Mouse (Mus musculus) hindbrain, embryonic 15.5 days (tissue): ENCODE results near the gene Tgfbr3. TPM values are rescaled to one million over a fixed set of nuclear protein-coding genes. Genes with fewer than 3 reads are reported as not detected.
A peak's percentile ranks its signal among the peaks of the same experiment; 100 is the strongest.

Source experiments
- ATAC-seq: fragments of 200-750 bp; cut with Nextera tagmentation; 2 replicates; pipeline ENCODE4 v1.8.0; 2017; ENCODE audit warnings: low read depth, moderate number of reproducible peaks, moderate TSS enrichment; ENCODE audit not compliant: low FRiP score
- H3K27ac ChIP-seq: fragments of 300-500 bp; sonication (generic); replicated peaks from 2 replicates; pipeline ENCODE4 v1.5.1; 2015; ENCODE audit warnings: mild to moderate bottlenecking, inconsistent platforms
- H3K27me3 ChIP-seq: fragments of 300-500 bp; sonication (generic); 2 replicates; pipeline ENCODE4 v1.6.1; 2015; ENCODE audit warnings: control low read depth, inconsistent platforms
- H3K36me3 ChIP-seq: fragments of 300-500 bp; sonication (generic); 2 replicates; pipeline ENCODE4 v1.6.1; 2015; ENCODE audit warnings: control low read depth, inconsistent platforms
- H3K4me1 ChIP-seq: fragments of 300-500 bp; sonication (generic); replicated peaks from 2 replicates; pipeline ENCODE4 v1.6.1; 2015; ENCODE audit warnings: control low read depth, inconsistent platforms
- H3K4me2 ChIP-seq: fragments of 300-500 bp; sonication (generic); 2 replicates; pipeline ENCODE4 v1.6.1; 2015; ENCODE audit warnings: moderate library complexity, mild to moderate bottlenecking, inconsistent platforms
- H3K4me3 ChIP-seq: fragments of 300-500 bp; sonication (generic); 2 replicates; pipeline ENCODE4 v1.5.1; 2015; ENCODE audit warnings: mild to moderate bottlenecking, inconsistent platforms
- H3K9ac ChIP-seq: fragments of 300-500 bp; sonication (generic); 2 replicates; pipeline ENCODE4 v1.6.1; 2015; ENCODE audit warnings: inconsistent platforms
- H3K9me3 ChIP-seq: fragments of 300-500 bp; sonication (generic); 2 replicates; pipeline ENCODE4 v1.6.1; 2016; ENCODE audit warnings: control low read depth, inconsistent platforms
- WGBS: fragments of 180-500 bp; shearing (Covaris S2); methylation state at CpG from one replicate; pipeline ENCODE4 v1.1.7; 2015; 5-methylcytosine and 5-hydroxymethylcytosine counted together
- polyA plus RNA-seq: library from polyadenylated mRNA; unstranded; fragments of >200 nt; fragmentation: Nextera tagmentation; extraction: Ambion mirVana; gene quantifications from 2 replicates; pipeline ENCODE4 v1.2.1, GENCODE M21; 2015

Tgfbr3 gene
- polyA plus RNA-seq, 1 experiment from 2014 or later: 6.0 TPM

- no peak for ATAC-seq
- H3K27ac ChIP-seq: no peak overlapping the region
- peaks cover 17% of the 10 kb centered on the region; the same call in 1 of the 2 replicates for H3K4me1 ChIP-seq
- H3K9me3 ChIP-seq: no peaks in the 10 kb centered on the region
- 85% methylated on average over 4 of the region's 4 CpGs for WGBS
- H3K27me3 ChIP-seq: 0 out of 2 replicates have a peak, but pooled peaks cover 2% of the 10 kb centered on the region
- H3K36me3 ChIP-seq: no peaks in the 10 kb centered on the region
- no peak overlapping the region for H3K4me3 ChIP-seq
- H3K9ac ChIP-seq: no peak overlapping the region
- no peak overlapping the region for H3K4me2 ChIP-seq
These were observed 144.3 kb downstream of the Tgfbr3 start for GRCm38 (mm10) chr5:107145125-107145524.

- 0 out of 2 replicates have a peak, but pooled peaks cover 2% of the 10 kb centered on the region for H3K27me3 ChIP-seq
- no peak overlapping the region for H3K9ac ChIP-seq
- H3K9me3 ChIP-seq: no peaks in the 10 kb centered on the region
- 0 out of 2 replicates have a peak, but pooled peaks have one; percentile 36 for ATAC-seq
- no peak overlapping the region for H3K4me2 ChIP-seq
- H3K36me3 ChIP-seq: no peaks in the 10 kb centered on the region
- 0 out of 2 replicates have a peak overlapping the region, but pooled peaks have one; percentile 13 for H3K27ac ChIP-seq
- H3K4me3 ChIP-seq: no peak overlapping the region
- H3K4me1 ChIP-seq: peaks cover 17% of the 10 kb centered on the region; the same call in 1 of the 2 replicates
- WGBS: 33% methylated on average over 9 of the region's 9 CpGs
These were observed 145.1 kb downstream of the Tgfbr3 start for GRCm38 (mm10) chr5:107144263-107144843.

DNA sequence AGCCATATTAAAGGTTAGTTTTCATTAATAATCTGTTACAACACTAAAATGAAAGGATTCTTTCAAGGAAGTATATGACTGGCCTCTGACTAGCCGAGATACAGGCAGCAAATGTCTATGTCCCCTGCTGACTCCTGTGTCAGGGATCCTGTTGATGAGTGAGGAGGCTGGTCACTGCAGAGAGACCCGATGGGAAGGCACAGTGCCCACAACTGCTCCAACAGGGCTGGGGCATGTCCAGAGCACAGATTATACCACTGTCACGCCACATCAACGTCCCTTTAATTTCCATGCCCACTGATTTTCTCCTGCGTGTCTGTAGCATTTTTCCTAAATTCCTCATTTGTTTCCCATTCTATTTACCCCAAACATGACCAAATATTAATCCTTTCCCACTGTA lies 146.0 kb downstream of the Tgfbr3 start:
- ATAC-seq: no peak
- 56% methylated on average over 5 of the region's 5 CpGs for WGBS
- H3K36me3 ChIP-seq: no peaks in the 10 kb centered on the region

DNA sequence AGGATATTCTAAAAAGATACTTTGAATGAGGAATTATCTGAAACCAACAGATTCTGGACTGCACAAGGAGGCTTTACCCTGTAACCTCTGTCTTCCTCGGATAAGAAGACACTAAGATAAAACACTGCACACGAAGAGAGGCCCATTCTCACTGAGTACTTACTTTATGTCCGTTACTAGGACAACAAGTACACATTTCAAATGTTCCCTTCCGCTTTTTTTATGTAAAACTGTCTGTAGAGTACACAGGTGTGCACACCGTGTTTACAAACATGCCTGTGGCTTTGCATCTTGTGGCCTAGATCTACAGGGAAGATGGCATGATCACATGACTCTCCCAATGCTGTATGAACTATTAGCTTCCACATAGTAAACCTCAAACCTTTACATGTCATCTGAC lies 146.6 kb downstream of the Tgfbr3 start:
- H3K9me3 ChIP-seq: no peaks in the 10 kb centered on the region
- H3K36me3 ChIP-seq: no peaks in the 10 kb centered on the region
- no peak overlapping the region for H3K4me2 ChIP-seq
- H3K27me3 ChIP-seq: 0 out of 2 replicates have a peak, but pooled peaks cover 2% of the 10 kb centered on the region
- ATAC-seq: no peak
- WGBS: 88% methylated on average over 5 of the region's 5 CpGs
- no peak overlapping the region for H3K4me3 ChIP-seq
- H3K27ac ChIP-seq: no peak overlapping the region
- no peak overlapping the region for H3K9ac ChIP-seq
- peaks cover 10% of the 10 kb centered on the region; the same call in 1 of the 2 replicates for H3K4me1 ChIP-seq

More for the DNA sequence above, 146.0 kb downstream of the Tgfbr3 start:
- Histone ChIP-seq H3K27me3 (0 out of 2 replicates have a peak, but pooled peaks cover 2% of the 10 kb centered on the region), H3K4me3 (no peak overlapping the region), H3K4me2 (no peak overlapping the region), H3K27ac (no peak overlapping the region), H3K9ac (no peak overlapping the region), H3K9me3 (no peaks in the 10 kb centered on the region), H3K4me1 (peaks cover 16% of the 10 kb centered on the region; the same call in 1 of the 2 replicates)

DNA sequence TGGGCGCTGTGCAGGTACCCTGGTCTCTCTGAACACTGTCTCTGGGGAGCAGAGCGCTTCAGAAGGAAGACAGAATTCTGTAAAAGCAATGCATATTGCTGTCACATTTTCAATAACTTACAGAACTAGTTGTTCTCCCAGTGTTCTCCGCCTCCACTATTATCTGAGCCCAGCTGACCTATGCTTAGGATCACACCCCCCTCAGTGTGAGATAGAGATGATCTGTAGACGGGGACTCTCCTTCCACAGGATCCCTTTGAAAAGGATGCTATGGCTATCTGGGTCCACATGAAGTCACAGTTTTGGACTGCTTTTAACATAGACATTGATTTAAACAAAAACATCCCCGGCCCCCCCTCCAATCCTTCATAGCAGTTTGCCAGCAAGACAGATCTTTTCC lies 148.1 kb downstream of the Tgfbr3 start:
- 81% methylated on average over 5 of the region's 5 CpGs for WGBS
- H3K9me3 ChIP-seq: no peaks in the 10 kb centered on the region
- H3K9ac ChIP-seq: no peak overlapping the region
- 0 out of 2 replicates have a peak, but pooled peaks cover 2% of the 10 kb centered on the region for H3K27me3 ChIP-seq
- no peak overlapping the region for H3K4me3 ChIP-seq
- no peak overlapping the region for H3K27ac ChIP-seq
- no peak for ATAC-seq
- H3K4me1 ChIP-seq: peaks cover 8% of the 10 kb centered on the region; the same call in 1 of the 2 replicates
- no peak overlapping the region for H3K4me2 ChIP-seq
- no peaks in the 10 kb centered on the region for H3K36me3 ChIP-seq

DNA sequence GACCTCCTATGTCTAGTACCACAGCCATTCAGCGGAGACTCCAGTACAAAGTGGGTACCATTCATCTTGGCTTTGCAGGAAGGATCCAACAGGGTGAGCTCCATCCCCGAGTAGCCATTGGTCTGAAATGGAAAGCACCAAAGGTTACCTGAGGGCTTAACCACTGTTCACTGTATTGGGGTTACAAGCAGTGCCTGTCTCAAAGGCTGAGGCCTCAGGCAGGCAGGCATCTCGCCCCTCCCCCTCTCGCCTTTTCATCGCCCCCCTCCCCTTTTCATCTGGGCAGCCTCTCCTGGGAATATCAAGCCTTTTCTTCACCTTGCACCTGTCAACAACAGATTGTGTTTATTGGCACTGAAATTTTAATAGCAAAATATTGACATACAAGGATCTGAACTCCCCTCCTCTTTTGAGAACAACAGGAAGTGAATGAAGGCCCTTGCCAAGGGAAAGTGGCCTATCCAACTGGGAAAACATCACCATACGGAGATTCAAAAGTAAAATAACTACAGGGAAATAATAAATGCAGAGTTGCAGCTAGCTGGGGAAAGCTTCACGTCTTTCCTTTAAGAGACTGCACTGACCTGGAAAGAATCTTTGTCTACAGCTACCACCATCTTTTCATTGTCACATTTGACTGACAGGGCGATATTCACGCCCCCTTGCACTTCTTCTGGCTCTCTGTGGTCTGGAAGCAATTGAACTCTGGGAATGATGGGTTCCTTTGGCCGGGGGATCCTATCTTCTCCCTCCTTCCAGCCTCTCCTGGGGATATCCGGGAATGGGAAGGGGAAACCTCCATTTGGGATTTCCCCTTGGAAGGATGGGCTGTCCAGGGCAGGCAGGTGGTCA lies 149.4 kb downstream of the Tgfbr3 start:
- no peak overlapping the region for H3K4me3 ChIP-seq
- H3K9ac ChIP-seq: no peak overlapping the region
- H3K27ac ChIP-seq: no peak overlapping the region
- H3K4me1 ChIP-seq: peaks cover 7% of the 10 kb centered on the region; the same call in 1 of the 2 replicates
- H3K9me3 ChIP-seq: no peaks in the 10 kb centered on the region
- 56% methylated on average over 11 of the region's 11 CpGs for WGBS
- no peak for ATAC-seq
- no peak overlapping the region for H3K4me2 ChIP-seq
- no peaks in the 10 kb centered on the region for H3K36me3 ChIP-seq
- H3K27me3 ChIP-seq: 0 out of 2 replicates have a peak, but pooled peaks cover 2% of the 10 kb centered on the region

GRCm38 (mm10) chr5:107133336-107133735 lies 156.1 kb downstream of the Tgfbr3 start:
- 91% methylated on average over 2 of the region's 2 CpGs for WGBS
- no peak overlapping the region for H3K27ac ChIP-seq
- H3K36me3 ChIP-seq: no peaks in the 10 kb centered on the region
- no peak overlapping the region for H3K4me3 ChIP-seq
- H3K9me3 ChIP-seq: no peaks in the 10 kb centered on the region
- H3K27me3 ChIP-seq: no peaks in the 10 kb centered on the region
- no peak overlapping the region for H3K9ac ChIP-seq
- H3K4me1 ChIP-seq: no peaks in the 10 kb centered on the region
- ATAC-seq: no peak
- H3K4me2 ChIP-seq: no peak overlapping the region

GRCm38 (mm10) chr5:107132231-107132630 lies 157.2 kb downstream of the Tgfbr3 start:
- H3K27me3 ChIP-seq: no peaks in the 10 kb centered on the region
- no peaks in the 10 kb centered on the region for H3K36me3 ChIP-seq
- 73% methylated on average over 8 of the region's 8 CpGs for WGBS
- no peak for ATAC-seq
- no peak overlapping the region for H3K27ac ChIP-seq
- H3K4me3 ChIP-seq: no peak overlapping the region
- H3K4me2 ChIP-seq: no peak overlapping the region
- H3K9ac ChIP-seq: no peak overlapping the region
- no peaks in the 10 kb centered on the region for H3K4me1 ChIP-seq
- H3K9me3 ChIP-seq: no peaks in the 10 kb centered on the region

GRCm38 (mm10) chr5:107129304-107129703 lies 160.1 kb downstream of the Tgfbr3 start:
- H3K4me1 ChIP-seq: no peaks in the 10 kb centered on the region; the same call in 1 of the 2 replicates
- ATAC-seq: 0 out of 2 replicates have a peak, but pooled peaks have one; percentile 11
- no peaks in the 10 kb centered on the region for H3K36me3 ChIP-seq
- H3K4me3 ChIP-seq: no peak overlapping the region
- no peaks in the 10 kb centered on the region for H3K9me3 ChIP-seq
- no peak overlapping the region for H3K9ac ChIP-seq
- H3K27ac ChIP-seq: no peak overlapping the region
- 52% methylated on average over 5 of the region's 5 CpGs for WGBS
- H3K27me3 ChIP-seq: no peaks in the 10 kb centered on the region
- H3K4me2 ChIP-seq: no peak overlapping the region

GRCm38 (mm10) chr5:107126561-107126960 lies 162.9 kb downstream of the Tgfbr3 start:
- 46% methylated on average over 7 of the region's 7 CpGs for WGBS
- H3K4me2 ChIP-seq: no peak overlapping the region
- no peak overlapping the region for H3K4me3 ChIP-seq
- no peak for ATAC-seq
- H3K27me3 ChIP-seq: no peaks in the 10 kb centered on the region
- H3K4me1 ChIP-seq: no peaks in the 10 kb centered on the region; the same call in 1 of the 2 replicates
- H3K36me3 ChIP-seq: no peaks in the 10 kb centered on the region
- no peak overlapping the region for H3K9ac ChIP-seq
- H3K9me3 ChIP-seq: no peaks in the 10 kb centered on the region
- no peak overlapping the region for H3K27ac ChIP-seq

DNA sequence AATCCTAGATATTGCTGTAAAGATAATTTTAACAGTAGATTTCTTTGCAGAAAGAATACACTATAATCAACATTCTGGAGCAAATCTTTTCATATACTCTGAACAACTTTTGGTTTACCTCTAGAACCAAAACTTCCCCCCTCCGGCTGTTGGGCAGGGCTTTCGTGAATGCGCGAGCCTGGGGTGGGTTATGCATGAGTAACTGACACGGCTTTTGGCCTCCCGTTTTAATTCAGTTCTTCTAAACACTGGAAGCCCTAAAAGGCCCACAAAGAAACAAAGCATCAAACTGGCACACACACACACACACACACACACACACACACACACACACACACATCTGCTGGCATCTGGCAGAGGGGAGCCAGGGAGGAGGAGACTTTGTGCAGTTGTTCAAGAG lies 164.3 kb downstream of the Tgfbr3 start:
- 37% methylated on average over 6 of the region's 6 CpGs for WGBS
- ATAC-seq: no peak
- Histone ChIP-seq H3K9me3 (no peaks in the 10 kb centered on the region), H3K4me3 (no peak overlapping the region), H3K9ac (no peak overlapping the region), H3K4me2 (no peak overlapping the region), H3K27ac (no peak overlapping the region), H3K27me3 (no peaks in the 10 kb centered on the region), H3K4me1 (no peaks in the 10 kb centered on the region; the same call in 1 of the 2 replicates), H3K36me3 (no peaks in the 10 kb centered on the region)

DNA sequence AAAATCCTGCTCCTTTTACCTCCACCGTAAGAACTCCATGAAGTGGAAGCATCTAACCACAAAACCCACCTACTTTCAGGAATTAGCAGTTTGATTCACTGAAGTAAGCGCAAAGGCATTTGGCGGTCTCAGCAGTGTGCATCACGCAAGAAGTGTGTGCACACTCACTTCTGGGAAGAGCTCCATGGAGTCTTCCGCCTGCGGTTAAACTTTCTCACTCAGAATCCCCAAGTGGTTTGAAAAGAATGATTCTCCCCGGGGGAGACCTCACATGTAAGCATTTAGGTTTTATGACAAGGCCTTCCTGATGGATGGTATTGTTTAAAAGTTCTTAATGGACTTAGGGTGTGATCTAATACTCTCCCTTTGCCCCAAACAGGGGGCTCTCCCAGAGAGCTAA lies 164.9 kb downstream of the Tgfbr3 start:
- ATAC-seq: no peak
- Histone ChIP-seq H3K9me3 (no peaks in the 10 kb centered on the region), H3K4me2 (no peak overlapping the region), H3K4me1 (no peaks in the 10 kb centered on the region; the same call in 1 of the 2 replicates), H3K9ac (no peak overlapping the region), H3K36me3 (no peaks in the 10 kb centered on the region), H3K27me3 (no peaks in the 10 kb centered on the region), H3K4me3 (no peak overlapping the region), H3K27ac (no peak overlapping the region)
- 77% methylated on average over 7 of the region's 7 CpGs for WGBS
